Mouse (Mus musculus) adrenal gland, postnatal 4 days (tissue): Measurements from ENCODE around the gene Prr23a1. TPM values are rescaled to one million over a fixed set of nuclear protein-coding genes. Genes with fewer than 3 reads are reported as not detected.

Source experiments
- total RNA-seq, 2 experiments: library from RNA; stranded (reverse); gene quantifications; 2 replicates each; pipeline ENCODE4 v1.2.3; 2021

The Prr23a1 gene
- total RNA-seq, 2 experiments from 2014 or later, result not detected

Other genes with a start within 250 kb of the Prr23a1 start
- 10 to 100 TPM; 48.5 to 56.7 TPM for gene Mrps22, start 240.8 kb upstream of the Prr23a1 start, total RNA-seq
- gene Prr23a2, start 14.0 kb downstream of the Prr23a1 start, total RNA-seq, result not detected
- not detected for gene Prr23a3, start 22.3 kb downstream of the Prr23a1 start, total RNA-seq
- gene 7420426K07Rik, start 60.6 kb downstream of the Prr23a1 start, total RNA-seq, result not detected
- not detected for gene Foxl2, start 112.8 kb downstream of the Prr23a1 start, total RNA-seq
- 10 to 100 TPM; 26.4 to 27.0 TPM for gene Faim, start 143.9 kb downstream of the Prr23a1 start, total RNA-seq
- not detected for gene Gm1123, start 193.2 kb downstream of the Prr23a1 start, total RNA-seq